Mouse (Mus musculus): Measurements from ENCODE around the gene Dse. TPM values are rescaled to one million over a fixed set of nuclear protein-coding genes. Genes with fewer than 3 reads are reported as not detected.

Dse gene
- polyA plus RNA-seq, 1 experiment: 0.99 TPM

- Histone ChIP-seq H3K36me3 (ENCODE audit: control insufficient read depth, insufficient read depth, low read length) (no peaks in the 10 kb centered on the region), H3K27me3 (ENCODE audit: control insufficient read depth, insufficient read depth, low read length) (no peaks in the 10 kb centered on the region), H3K4me3 (ENCODE audit: control insufficient read depth, low read depth, low read length) (no peak overlapping the region), H3K27ac (ENCODE audit: control insufficient read depth, insufficient read depth, low read depth, low read length) (no peak overlapping the region), H3K4me1 (ENCODE audit: control insufficient read depth, insufficient read depth, low read length) (no peaks in the 10 kb centered on the region)
- TF ChIP-seq CTCF (IDR thresholded peaks at IDR 0.05; ENCODE audit: control insufficient read depth, insufficient read depth, insufficient replicate concordance, low read depth, low read length): no peak
- TF ChIP-seq POLR2A (IDR thresholded peaks at IDR 0.05; ENCODE audit: control insufficient read depth, low read depth, low read length): no peak
Measured at GRCm38 (mm10) chr10:34218191-34218590, 10.7 kb upstream of the Dse start.

GRCm38 (mm10) chr10:34215667-34216066 is 8.2 kb upstream of the Dse start:
- Histone ChIP-seq H3K27me3 (ENCODE audit: control insufficient read depth, insufficient read depth, low read length) (no peaks in the 10 kb centered on the region), H3K36me3 (ENCODE audit: control insufficient read depth, insufficient read depth, low read length) (no peaks in the 10 kb centered on the region), H3K27ac (ENCODE audit: control insufficient read depth, insufficient read depth, low read depth, low read length) (no peak overlapping the region), H3K4me1 (ENCODE audit: control insufficient read depth, insufficient read depth, low read length) (no peaks in the 10 kb centered on the region), H3K4me3 (ENCODE audit: control insufficient read depth, low read depth, low read length) (no peak overlapping the region)
- no peak for TF ChIP-seq CTCF (IDR thresholded peaks at IDR 0.05; ENCODE audit: control insufficient read depth, insufficient read depth, insufficient replicate concordance, low read depth, low read length)
- no peak for TF ChIP-seq POLR2A (IDR thresholded peaks at IDR 0.05; ENCODE audit: control insufficient read depth, low read depth, low read length)

GRCm38 (mm10) chr10:34209951-34210350 is 2.4 kb upstream of the Dse start:
- peaks cover 4% of the 10 kb centered on the region for H3K4me1 ChIP-seq (ENCODE audit: control insufficient read depth, insufficient read depth, low read length)
- no peak overlapping the region for H3K4me3 ChIP-seq (ENCODE audit: control insufficient read depth, low read depth, low read length)
- TF ChIP-seq CTCF (IDR thresholded peaks at IDR 0.05; ENCODE audit: control insufficient read depth, insufficient read depth, insufficient replicate concordance, low read depth, low read length) (no peak), POLR2A (IDR thresholded peaks at IDR 0.05; ENCODE audit: control insufficient read depth, low read depth, low read length) (no peak)
- H3K27ac ChIP-seq (ENCODE audit: control insufficient read depth, insufficient read depth, low read depth, low read length): no peak overlapping the region
- H3K36me3 ChIP-seq (ENCODE audit: control insufficient read depth, insufficient read depth, low read length): no peaks in the 10 kb centered on the region
- no peaks in the 10 kb centered on the region; the same call in 1 of the 2 replicates for H3K27me3 ChIP-seq (ENCODE audit: control insufficient read depth, insufficient read depth, low read length)

- Histone ChIP-seq H3K4me3 (ENCODE audit: control insufficient read depth, low read depth, low read length) (no peak overlapping the region), H3K36me3 (ENCODE audit: control insufficient read depth, insufficient read depth, low read length) (no peaks in the 10 kb centered on the region), H3K4me1 (ENCODE audit: control insufficient read depth, insufficient read depth, low read length) (peaks cover 4% of the 10 kb centered on the region), H3K27me3 (ENCODE audit: control insufficient read depth, insufficient read depth, low read length) (no peaks in the 10 kb centered on the region; the same call in 1 of the 2 replicates), H3K27ac (ENCODE audit: control insufficient read depth, insufficient read depth, low read depth, low read length) (0 out of 2 replicates have a peak overlapping the region, but pooled peaks have one; percentile 8)
- TF ChIP-seq CTCF (IDR thresholded peaks at IDR 0.05; ENCODE audit: control insufficient read depth, insufficient read depth, insufficient replicate concordance, low read depth, low read length) (no peak), POLR2A (IDR thresholded peaks at IDR 0.05; ENCODE audit: control insufficient read depth, low read depth, low read length) (no peak)
Measured at GRCm38 (mm10) chr10:34208031-34208430, 516 bp upstream of the Dse start.

GRCm38 (mm10) chr10:34206783-34207502 is 572 bp downstream of the Dse start:
- Histone ChIP-seq H3K27me3 (ENCODE audit: control insufficient read depth, insufficient read depth, low read length) (no peaks in the 10 kb centered on the region; the same call in 1 of the 2 replicates), H3K27ac (ENCODE audit: control insufficient read depth, insufficient read depth, low read depth, low read length) (no peak overlapping the region; the same call in 1 of the 2 replicates), H3K4me1 (ENCODE audit: control insufficient read depth, insufficient read depth, low read length) (peaks cover 4% of the 10 kb centered on the region), H3K4me3 (ENCODE audit: control insufficient read depth, low read depth, low read length) (peak overlapping the region; percentile 77), H3K36me3 (ENCODE audit: control insufficient read depth, insufficient read depth, low read length) (no peaks in the 10 kb centered on the region)
- TF ChIP-seq POLR2A (IDR thresholded peaks at IDR 0.05; ENCODE audit: control insufficient read depth, low read depth, low read length) (no peak), CTCF (IDR thresholded peaks at IDR 0.05; ENCODE audit: control insufficient read depth, insufficient read depth, insufficient replicate concordance, low read depth, low read length) (no peak)

- Histone ChIP-seq H3K27ac (ENCODE audit: control insufficient read depth, insufficient read depth, low read depth, low read length) (no peak overlapping the region), H3K4me3 (ENCODE audit: control insufficient read depth, low read depth, low read length) (peak overlapping the region; percentile 77), H3K27me3 (ENCODE audit: control insufficient read depth, insufficient read depth, low read length) (no peaks in the 10 kb centered on the region; the same call in 1 of the 2 replicates), H3K4me1 (ENCODE audit: control insufficient read depth, insufficient read depth, low read length) (peaks cover 4% of the 10 kb centered on the region), H3K36me3 (ENCODE audit: control insufficient read depth, insufficient read depth, low read length) (no peaks in the 10 kb centered on the region)
- no peak for TF ChIP-seq POLR2A (IDR thresholded peaks at IDR 0.05; ENCODE audit: control insufficient read depth, low read depth, low read length)
- 0 out of 2 replicates have a peak, but pooled peaks have one; percentile 4 for TF ChIP-seq CTCF (IDR thresholded peaks at IDR 0.05; ENCODE audit: control insufficient read depth, insufficient read depth, insufficient replicate concordance, low read depth, low read length)
Measured at GRCm38 (mm10) chr10:34206436-34206782, 1.1 kb downstream of the Dse start.

- H3K4me3 ChIP-seq (ENCODE audit: control insufficient read depth, low read depth, low read length): no peak overlapping the region
- TF ChIP-seq CTCF (IDR thresholded peaks at IDR 0.05; ENCODE audit: control insufficient read depth, insufficient read depth, insufficient replicate concordance, low read depth, low read length) (no peak), POLR2A (IDR thresholded peaks at IDR 0.05; ENCODE audit: control insufficient read depth, low read depth, low read length) (no peak)
- H3K27ac ChIP-seq (ENCODE audit: control insufficient read depth, insufficient read depth, low read depth, low read length): no peak overlapping the region
- H3K36me3 ChIP-seq (ENCODE audit: control insufficient read depth, insufficient read depth, low read length): no peaks in the 10 kb centered on the region
- H3K4me1 ChIP-seq (ENCODE audit: control insufficient read depth, insufficient read depth, low read length): peaks cover 4% of the 10 kb centered on the region
- H3K27me3 ChIP-seq (ENCODE audit: control insufficient read depth, insufficient read depth, low read length): no peaks in the 10 kb centered on the region; the same call in 1 of the 2 replicates
Measured at GRCm38 (mm10) chr10:34205825-34206224, 1.7 kb downstream of the Dse start.

Measured in testis, adult 2 months (tissue).